8 mouse cellular contexts compared by ENCODE assay signal in genomic region chr11:7062566-7062965, GRCm38 (mm10). TPM values are rescaled to one million over a fixed set of nuclear protein-coding genes. Genes with fewer than 3 reads are reported as not detected.
DNase-seq lines count a peak whose midpoint lies in the region; ATAC-seq and TF ChIP-seq lines count a peak whose summit lies in the region.

No protein-coding gene starts in this region.

- no peak for ATAC-seq in limb, embryonic 11.5 days (ENCODE audit: insufficient number of reproducible peaks, low FRiP score, low TSS enrichment, low read depth)
- no peak for ATAC-seq in stomach, postnatal 0 days (ENCODE audit: low FRiP score, low TSS enrichment)
- no peak for ATAC-seq in monocyte, adult 5-6 weeks (replicated peaks; ENCODE audit: insufficient number of reproducible peaks, low FRiP score, low TSS enrichment, poor library complexity, severe bottlenecking)

- no peak overlapping the region for H3K27ac ChIP-seq in gastrocnemius, adult 2 months
- H3K27ac ChIP-seq in limb, embryonic 11.5 days (replicated peaks; ENCODE audit: low read depth, low read length): no peak overlapping the region
- no peak overlapping the region for H3K27ac ChIP-seq in stomach, postnatal 0 days (replicated peaks)

- H3K9me3 ChIP-seq in limb, embryonic 11.5 days (ENCODE audit: control insufficient read depth, low read length): no peaks in the 10 kb centered on the region
- H3K9me3 ChIP-seq in stomach, postnatal 0 days (ENCODE audit: control insufficient read depth, low read length): no peaks in the 10 kb centered on the region

- intact Hi-C loops in gastrocnemius, adult 2 months (cut with DNase I): no loop called here
- intact Hi-C loops in gastrocnemius, postnatal 36 days (cut with DNase I): no loop called here

- H3K4me1 ChIP-seq in limb, embryonic 11.5 days (ENCODE audit: control insufficient read depth, insufficient read depth, low read length): peaks cover 14% of the 10 kb centered on the region
- peaks cover 4% of the 10 kb centered on the region; the same call in 1 of the 2 replicates for H3K4me1 ChIP-seq in stomach, postnatal 0 days (replicated peaks; ENCODE audit: control insufficient read depth, insufficient read depth)

- no peak for TF ChIP-seq EP300 in stomach, postnatal 0 days (optimal IDR thresholded peaks at IDR 0.05)

- H3K4me3 ChIP-seq in gastrocnemius, adult 2 months: peak overlapping the region; percentile 70
- H3K4me3 ChIP-seq in limb, embryonic 11.5 days (ENCODE audit: low read depth, low read length): peak overlapping the region; percentile 43
- peak overlapping the region; percentile 40; the same call in 1 of the 2 replicates for H3K4me3 ChIP-seq in stomach, postnatal 0 days (ENCODE audit: low read depth, low read length)

- peaks cover 49% of the 10 kb centered on the region for H3K27me3 ChIP-seq in limb, embryonic 11.5 days (ENCODE audit: control insufficient read depth, insufficient read depth, low read length)
- peaks cover 5% of the 10 kb centered on the region; the same call in 1 of the 2 replicates for H3K27me3 ChIP-seq in stomach, postnatal 0 days (ENCODE audit: control insufficient read depth, insufficient read depth, low read length)

- no peak for DNase-seq in gastrocnemius, adult 2 months
- no peak for DNase-seq in gastrocnemius, postnatal 36 days
- DNase-seq in retina, embryonic 14.5 days (ENCODE audit: low spot score): peak; percentile 41
- DNase-seq in retina, postnatal 1 day: no peak
- DNase-seq in limb, embryonic 11.5 days (ENCODE audit: low spot score): peak; percentile 36
- DNase-seq in stomach, postnatal 0 days (ENCODE audit: low spot score): no peak
- no peak for DNase-seq in lung, postnatal 25 days (ENCODE audit: low spot score)

- peak overlapping the region; percentile 90 for H3K4me2 ChIP-seq in limb, embryonic 11.5 days (ENCODE audit: low read depth, severe bottlenecking)
- peak overlapping the region; percentile 81; the same call in 1 of the 2 replicates for H3K4me2 ChIP-seq in stomach, postnatal 0 days (replicated peaks; ENCODE audit: low read depth)

- 10% methylated on average over 10 of the region's 10 CpGs for WGBS in limb, embryonic 11.5 days
- WGBS in stomach, postnatal 0 days: 12% methylated on average over 10 of the region's 10 CpGs

- no peak for TF ChIP-seq CTCF in gastrocnemius, adult 2 months (IDR thresholded peaks at IDR 0.05)
- no peak for TF ChIP-seq CTCF in stomach, postnatal 0 days (IDR thresholded peaks at IDR 0.05; ENCODE audit: low read depth)

- H3K9ac ChIP-seq in limb, embryonic 11.5 days (ENCODE audit: low read length): no peak overlapping the region
- H3K9ac ChIP-seq in stomach, postnatal 0 days (ENCODE audit: low read length): no peak overlapping the region

- H3K36me3 ChIP-seq in limb, embryonic 11.5 days (ENCODE audit: control insufficient read depth, insufficient read depth, low read length): no peaks in the 10 kb centered on the region
- no peaks in the 10 kb centered on the region for H3K36me3 ChIP-seq in stomach, postnatal 0 days (ENCODE audit: control insufficient read depth, insufficient read depth, low read length)

RNA-seq across cellular contexts. Expression of gene Adcy1, which starts 0.7 kb away (rescaled TPM):
- total RNA-seq in gastrocnemius, adult 2 months (2021): under 1 TPM; 0.79 to 0.89 TPM
- total RNA-seq in gastrocnemius, postnatal 36 days (2021): 1 to 10 TPM; 1.3 to 1.4 TPM
- 0.92 and 0.95 TPM in 2 replicates for polyA plus RNA-seq in limb, embryonic 11.5 days (2014; fragmentation: Nextera tagmentation; extraction: Ambion mirVana)
- 0.73 and 0.82 TPM in 2 replicates for polyA plus RNA-seq in stomach, postnatal 0 days (2015; fragmentation: Nextera tagmentation; extraction: Ambion mirVana)
- total RNA-seq in monocyte, adult 5-6 weeks (2017): not detected in 3 replicates

Comparison
In these comparisons a context has a peak if more than half of its experiments do, and no peak if none do; other contexts are left out.
1. DNase-seq: peak in retina, embryonic 14.5 days (single experiment) and limb, embryonic 11.5 days (single experiment); none in gastrocnemius, adult 2 months (single experiment), gastrocnemius, postnatal 36 days (0 of 2), retina, postnatal 1 day (single experiment), stomach, postnatal 0 days (single experiment) and lung, postnatal 25 days (single experiment).
2. Peak in every context shown above with its lines, with median percentiles within 50 percentile points of each other: H3K4me3 ChIP-seq.